Mouse (Mus musculus) T-cell, adult 2 months (primary cell): ENCODE data around the gene Myh9.
"Not testable (repeated sequence)": the region's sequence is repeated elsewhere in the genome, so short reads cannot be mapped to it uniquely, and the experiment has no call there.

Experiments used
- DNase-seq: peaks from one replicate; pipeline ENCODE4 v3.0.0; 2022; ENCODE audit warnings: low spot score

Gene Myh9

GRCm38 (mm10) chr15:77755132-77755531 lies 86.8 kb downstream of the Myh9 start:
- no peak for DNase-seq

DNA sequence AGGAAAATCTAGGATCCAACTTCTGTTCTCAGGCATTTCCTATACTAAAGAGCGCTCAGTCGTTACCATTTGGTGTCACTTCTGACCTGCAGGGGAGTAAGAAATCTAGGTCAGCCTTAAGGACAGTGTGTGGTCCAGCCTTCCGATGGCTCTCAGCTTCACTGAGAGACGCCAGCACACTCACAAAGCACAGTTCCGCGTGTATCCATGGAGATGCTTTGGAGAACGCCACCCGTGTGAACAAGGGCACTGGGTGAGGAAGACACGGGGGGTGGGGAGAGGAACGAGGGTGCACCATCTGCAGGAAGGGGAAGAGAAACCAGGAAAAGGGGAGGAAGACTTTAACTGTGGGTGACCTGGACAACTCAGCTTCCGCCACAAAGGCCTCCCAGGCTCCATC lies 89.5 kb downstream of the Myh9 start:
- DNase-seq, result no peak

GRCm38 (mm10) chr15:77750461-77750860 lies 91.5 kb downstream of the Myh9 start:
- peak; percentile 66 for DNase-seq

DNA sequence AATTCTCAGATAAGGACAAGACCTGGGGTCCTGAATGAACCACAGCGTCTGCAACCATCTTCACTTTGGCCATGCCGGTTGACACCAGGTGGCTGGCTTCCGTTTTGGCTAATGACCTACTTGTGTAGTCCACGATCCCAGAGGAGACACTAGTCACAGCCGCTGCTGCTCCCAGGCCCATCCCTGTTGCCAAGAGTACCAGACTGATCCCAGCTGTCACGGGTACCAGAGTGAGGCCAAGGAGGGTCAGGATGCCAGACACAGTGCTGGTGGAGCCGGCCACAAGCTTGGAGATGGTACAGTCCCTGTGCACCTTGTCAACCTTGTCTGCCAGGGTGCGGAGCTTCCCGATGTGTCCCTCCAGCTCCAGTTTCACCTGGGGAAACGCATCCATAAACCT lies 92.3 kb downstream of the Myh9 start:
- DNase-seq, result no peak

DNA sequence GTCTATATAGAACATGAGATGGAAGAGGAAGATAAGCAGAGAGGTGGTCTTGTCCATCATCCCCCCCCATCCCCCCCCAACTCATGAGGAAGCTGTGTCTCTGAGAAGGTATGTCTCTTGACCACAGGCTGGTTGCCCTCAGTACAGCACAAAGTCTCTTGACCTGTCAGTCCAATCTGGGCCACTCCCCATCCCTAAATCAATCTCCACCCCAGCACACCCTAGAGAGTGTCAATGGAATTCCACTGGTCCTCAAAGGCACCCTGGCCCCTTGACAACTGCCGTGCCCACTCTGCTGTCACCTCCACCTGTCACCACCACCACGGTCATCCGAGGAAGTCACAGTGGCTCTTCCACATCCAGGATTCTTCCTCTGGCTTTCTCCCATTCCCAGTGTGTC lies 93.6 kb downstream of the Myh9 start:
- DNase-seq, result no peak

GRCm38 (mm10) chr15:77746326-77746725 lies 95.6 kb downstream of the Myh9 start:
- no peak for DNase-seq

DNA sequence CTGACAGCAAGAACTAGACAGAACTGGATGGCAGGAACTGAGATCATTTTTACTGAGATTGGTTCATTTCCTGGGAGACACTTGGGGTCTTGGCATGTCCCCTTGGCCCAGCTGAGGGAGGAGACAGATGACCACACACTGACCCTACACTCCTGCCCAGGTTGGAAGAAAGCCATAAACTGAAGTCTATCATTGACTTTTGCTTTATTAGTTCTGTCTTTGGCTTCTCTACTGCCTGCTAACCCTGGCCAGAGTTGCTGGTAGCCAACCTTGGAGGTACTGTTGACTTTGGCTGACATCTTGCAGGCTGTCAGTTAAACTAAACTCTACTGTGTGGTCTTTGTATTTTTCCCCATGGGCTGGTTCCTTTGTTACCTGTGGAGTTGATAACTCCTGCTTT lies 96.9 kb downstream of the Myh9 start:
- no peak for DNase-seq

GRCm38 (mm10) chr15:77744632-77745031 lies 97.3 kb downstream of the Myh9 start:
- no peak for DNase-seq

DNA sequence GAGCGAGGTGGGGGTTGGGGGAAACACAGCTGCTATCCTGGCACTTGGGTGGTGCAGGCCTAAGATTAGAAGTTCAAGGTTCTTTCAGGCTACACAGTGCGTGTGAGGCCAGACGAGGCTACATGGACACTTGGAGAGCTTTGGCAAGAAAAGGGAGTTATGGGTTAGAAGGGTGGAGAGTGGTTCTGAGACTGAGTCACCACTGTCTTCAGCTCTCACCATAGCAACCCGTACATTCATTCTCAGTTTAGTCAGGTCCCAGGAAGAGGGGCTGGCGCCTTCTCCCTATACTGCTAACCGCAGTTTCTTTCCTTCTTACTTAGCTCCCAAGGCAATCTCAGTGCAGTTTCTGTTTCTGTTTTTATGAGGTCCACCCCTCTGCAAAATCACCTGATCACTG lies 100.4 kb downstream of the Myh9 start:
- not testable (repeated sequence) for DNase-seq

- DNase-seq, result no peak
Observed at GRCm38 (mm10) chr15:77740511-77741297, 101.3 kb downstream of the Myh9 start.

GRCm38 (mm10) chr15:77733903-77734302 lies 108.1 kb downstream of the Myh9 start:
- DNase-seq, result not testable (repeated sequence)

- peak; percentile 88 for DNase-seq
Observed at GRCm38 (mm10) chr15:77733380-77733779, 108.6 kb downstream of the Myh9 start.

DNA sequence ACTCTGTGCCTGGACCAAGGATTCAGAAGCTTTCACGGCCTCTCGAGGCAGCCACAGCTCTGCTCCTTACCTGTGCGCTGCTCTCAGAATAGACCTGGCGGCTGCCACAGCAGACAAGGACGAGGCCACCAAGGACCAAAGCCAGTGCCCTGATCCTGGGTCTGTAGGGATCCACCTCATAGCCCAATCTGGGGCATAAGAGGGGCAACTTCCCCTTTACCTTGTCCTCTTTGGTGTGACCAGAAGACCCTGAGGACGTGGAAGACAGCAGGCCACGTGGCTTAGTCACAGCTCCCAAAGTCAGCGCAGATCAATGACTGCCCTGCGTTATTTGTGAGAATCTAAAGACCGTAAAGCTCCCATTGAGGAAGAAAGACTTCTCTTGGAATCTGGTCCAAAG lies 109.1 kb downstream of the Myh9 start:
- not testable (repeated sequence) for DNase-seq

DNA sequence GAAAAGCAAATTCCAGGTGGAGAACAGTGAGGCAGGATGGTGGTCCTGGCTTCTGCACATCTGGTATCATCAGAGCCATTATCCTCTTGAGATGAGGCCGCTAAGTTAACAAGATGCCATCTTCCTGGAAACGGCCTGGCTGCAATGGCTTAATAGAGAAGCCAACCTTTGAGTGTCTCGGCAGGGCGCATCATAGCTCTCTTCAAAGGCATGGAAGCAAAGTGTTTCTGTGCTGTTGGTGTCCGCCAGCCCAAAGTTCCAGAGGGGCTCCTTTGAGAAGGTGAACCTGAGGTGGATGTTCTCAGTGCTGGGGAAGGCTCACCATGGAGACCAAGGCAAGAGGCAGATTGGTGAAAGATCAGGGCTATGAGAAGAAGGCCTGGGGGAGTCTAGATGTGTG lies 110.4 kb downstream of the Myh9 start:
- no peak for DNase-seq

GRCm38 (mm10) chr15:77728739-77729138 lies 113.2 kb downstream of the Myh9 start, which contains the start of gene Apol9b:
Gene Apol9b (plus strand): TSS chr15:77729039.
- DNase-seq, result not testable (repeated sequence)

GRCm38 (mm10) chr15:77727745-77728144 lies 114.2 kb downstream of the Myh9 start:
- not testable (repeated sequence) for DNase-seq

DNA sequence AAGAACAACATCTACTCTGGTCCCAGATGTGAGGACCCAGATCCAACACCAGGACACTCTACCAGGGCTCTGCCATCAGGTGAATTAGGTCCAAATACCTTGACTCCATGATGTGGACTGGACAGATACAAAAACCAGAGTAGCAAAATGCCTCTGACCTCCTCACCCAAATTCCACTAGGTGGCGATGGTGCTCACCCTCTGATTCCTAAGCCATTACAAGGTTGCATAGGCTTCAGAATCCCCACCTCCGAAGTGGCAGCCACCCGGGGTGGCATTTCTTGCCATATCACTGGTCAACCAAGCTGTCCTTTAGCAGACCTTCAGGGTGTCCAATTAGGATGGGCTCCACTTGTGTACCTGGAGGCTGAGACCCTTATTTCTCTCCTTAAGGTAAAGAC lies 114.8 kb downstream of the Myh9 start:
- DNase-seq, result not testable (repeated sequence)

- not testable (repeated sequence) for DNase-seq
Observed at GRCm38 (mm10) chr15:77725393-77726020, 116.5 kb downstream of the Myh9 start.

- DNase-seq, result not testable (repeated sequence)
Observed at GRCm38 (mm10) chr15:77724208-77724911, 117.6 kb downstream of the Myh9 start.

- not testable (repeated sequence) for DNase-seq
Observed at GRCm38 (mm10) chr15:77721509-77721908, 120.5 kb downstream of the Myh9 start.

GRCm38 (mm10) chr15:77718240-77718639 lies 123.7 kb downstream of the Myh9 start:
- not testable (repeated sequence) for DNase-seq
